Mouse (Mus musculus): ENCODE measurements around the gene Tfpi2. TPM values are rescaled to one million over a fixed set of nuclear protein-coding genes. Genes with fewer than 3 reads are reported as not detected.

Gene Tfpi2
- polyA plus RNA-seq, 1 experiment from 2014 or later: 0.53 TPM

Other genes starting within 250 kb of the Tfpi2 start
- gene Calcr, start 224.2 kb downstream of the Tfpi2 start, polyA plus RNA-seq (2016; fragmentation: Nextera tagmentation; extraction: Ambion mirVana): 0.11 and 0.20 TPM in 2 replicates
- not detected in 2 replicates for gene Gngt1, start 4.9 kb upstream of the Tfpi2 start, polyA plus RNA-seq (2016; fragmentation: Nextera tagmentation; extraction: Ambion mirVana)
- 24.3 and 26.4 TPM in 2 replicates for gene Gng11, start 15.0 kb upstream of the Tfpi2 start, polyA plus RNA-seq (2016; fragmentation: Nextera tagmentation; extraction: Ambion mirVana)
- 60.5 and 63.3 TPM in 2 replicates for gene Bet1, start 98.1 kb upstream of the Tfpi2 start, polyA plus RNA-seq (2016; fragmentation: Nextera tagmentation; extraction: Ambion mirVana)

Measured in forebrain, embryonic 10.5 days (tissue).